Mouse (Mus musculus): Measurements from ENCODE around the gene Vwa5b2.
A peak's percentile ranks its signal among the peaks of the same experiment; 100 is the strongest.

The Vwa5b2 gene

DNA sequence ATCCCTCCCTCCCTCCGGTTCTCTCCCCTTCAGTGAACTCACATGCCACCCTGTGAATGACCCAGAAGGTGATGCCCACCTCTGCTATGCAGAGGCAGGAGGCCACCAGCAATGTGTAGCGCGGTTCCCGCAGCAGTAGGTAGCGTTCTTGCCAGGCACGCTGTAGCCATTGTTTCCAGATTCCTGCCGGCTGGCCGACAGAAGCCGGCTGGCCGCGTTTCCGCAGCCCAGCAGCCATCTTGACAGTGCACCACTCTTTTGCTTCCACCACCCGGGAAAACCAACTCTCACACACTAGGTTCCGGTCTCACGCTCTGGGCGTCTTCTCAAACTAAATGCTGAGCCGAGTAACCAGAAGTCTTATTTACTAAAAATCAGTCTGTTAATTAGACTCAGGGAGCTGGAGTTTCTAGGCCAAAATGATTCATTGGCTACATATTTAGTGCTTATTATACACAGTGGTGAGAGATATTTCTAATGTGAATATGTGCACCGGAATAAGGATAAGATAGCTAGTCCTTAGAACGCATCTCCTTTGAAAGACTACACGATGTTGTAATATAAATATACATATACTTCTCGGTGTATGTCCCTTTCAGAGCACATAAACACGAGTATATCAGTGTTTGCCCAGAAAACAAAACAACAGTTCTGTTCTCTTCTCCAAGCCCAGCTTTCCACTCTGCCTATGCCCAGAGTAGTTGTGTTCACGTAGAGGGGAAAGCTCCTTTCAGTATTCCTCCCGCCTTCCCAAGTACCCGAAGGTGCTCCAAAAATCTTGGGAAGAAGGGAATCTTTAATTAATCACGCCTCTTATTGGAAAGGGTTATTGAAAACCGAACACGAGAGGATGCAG lies 21.5 kb downstream of the Vwa5b2 start:
- peak; percentile 94 for DNase-seq (ENCODE audit: low spot score)

- DNase-seq (ENCODE audit: low spot score): peak; percentile 97
Observed at GRCm38 (mm10) chr16:20611357-20612227, 22.3 kb downstream of the Vwa5b2 start, which contains the start of the genes Eef1akmt4, Gm49333 and Alg3. Gene Eef1akmt4, plus strand, starts transcription at chr16:20611593. Gene Gm49333, plus strand, starts transcription at chr16:20611610. Gene Alg3, minus strand, starts transcription at chr16:20611735.

DNA sequence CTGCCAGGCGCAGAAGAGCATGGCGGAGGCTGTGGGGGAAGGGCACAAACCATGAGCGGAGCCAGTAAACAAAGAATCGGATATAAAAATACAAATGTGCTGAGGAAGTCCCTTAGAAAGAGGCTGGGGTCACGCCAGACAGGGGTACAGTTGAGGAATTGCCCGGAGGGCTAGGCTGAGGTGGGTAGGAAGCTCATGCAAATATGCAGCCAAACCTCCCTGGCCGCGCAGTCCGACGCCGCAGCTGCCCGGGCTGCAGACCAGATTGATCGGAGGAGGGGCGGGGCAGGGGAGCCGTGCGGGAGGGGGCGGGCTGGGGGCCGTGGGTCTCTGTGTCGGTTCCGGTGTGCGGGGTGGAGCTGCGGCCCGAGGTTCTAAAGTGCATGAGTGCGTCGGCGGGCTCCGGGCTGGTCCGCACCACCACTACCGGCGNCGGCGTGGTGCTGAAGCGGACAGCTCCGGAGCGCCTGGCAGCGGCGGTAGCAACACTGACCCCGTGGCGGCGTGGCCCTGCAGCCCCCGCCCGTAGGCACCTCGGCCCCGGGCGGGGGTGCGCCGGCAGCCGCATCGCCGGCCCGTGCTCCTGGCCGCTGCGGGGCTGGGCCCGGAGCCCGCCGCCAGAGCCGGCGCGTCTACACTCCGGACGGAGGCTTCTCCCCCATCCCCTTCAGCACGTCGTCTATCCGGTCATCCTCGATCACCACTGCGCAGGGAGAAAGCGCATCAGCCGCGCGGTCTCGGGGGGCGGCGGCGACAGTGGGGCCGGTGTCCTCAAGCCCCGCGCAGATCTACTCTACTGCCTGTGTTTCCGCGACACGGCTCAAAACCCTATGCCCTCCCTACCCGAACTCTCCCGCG lies 30.5 kb downstream of the Vwa5b2 start:
- DNase-seq (ENCODE audit: low spot score): peak; percentile 63

DNA sequence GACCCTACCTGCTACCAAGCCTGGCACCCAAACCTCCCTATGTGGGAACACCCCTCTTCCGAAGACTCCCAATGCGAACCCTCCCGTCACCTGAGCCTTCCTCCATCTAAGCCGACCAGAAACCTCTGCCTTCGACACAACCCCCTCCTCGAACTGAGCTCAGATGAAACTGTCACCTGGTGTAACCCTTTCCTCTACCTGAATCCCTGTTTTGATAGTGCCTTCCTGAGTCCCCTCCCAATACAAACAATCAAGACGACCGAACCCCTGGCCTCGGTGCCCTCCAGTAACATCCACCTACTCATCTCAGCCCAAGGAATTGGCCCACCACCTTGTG lies 31.1 kb downstream of the Vwa5b2 start:
- no peak for DNase-seq (ENCODE audit: low spot score)

DNA sequence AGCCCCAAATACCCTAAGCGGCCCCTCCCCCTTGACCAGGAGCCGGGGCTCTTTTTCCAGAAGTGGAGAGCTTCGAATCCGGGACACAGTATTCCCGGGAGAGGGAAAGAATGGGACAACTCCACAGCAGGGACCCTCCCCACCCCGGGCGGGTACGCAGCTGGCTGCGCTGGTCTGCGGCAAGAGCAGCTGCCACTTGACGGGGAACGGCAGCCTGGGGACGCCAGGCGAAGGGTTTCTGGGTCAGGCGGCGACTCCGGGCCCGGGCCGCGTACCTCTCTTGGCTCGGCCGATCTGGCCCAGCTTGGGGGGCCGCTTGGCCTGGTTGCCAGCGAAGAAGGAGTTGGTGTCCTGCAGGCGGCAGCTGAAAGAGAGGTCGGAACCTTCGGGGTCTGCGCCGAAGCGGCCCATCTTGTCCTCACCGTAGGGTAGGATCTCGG lies 31.5 kb downstream of the Vwa5b2 start:
- peak; percentile 14 for DNase-seq (ENCODE audit: low spot score)

DNA sequence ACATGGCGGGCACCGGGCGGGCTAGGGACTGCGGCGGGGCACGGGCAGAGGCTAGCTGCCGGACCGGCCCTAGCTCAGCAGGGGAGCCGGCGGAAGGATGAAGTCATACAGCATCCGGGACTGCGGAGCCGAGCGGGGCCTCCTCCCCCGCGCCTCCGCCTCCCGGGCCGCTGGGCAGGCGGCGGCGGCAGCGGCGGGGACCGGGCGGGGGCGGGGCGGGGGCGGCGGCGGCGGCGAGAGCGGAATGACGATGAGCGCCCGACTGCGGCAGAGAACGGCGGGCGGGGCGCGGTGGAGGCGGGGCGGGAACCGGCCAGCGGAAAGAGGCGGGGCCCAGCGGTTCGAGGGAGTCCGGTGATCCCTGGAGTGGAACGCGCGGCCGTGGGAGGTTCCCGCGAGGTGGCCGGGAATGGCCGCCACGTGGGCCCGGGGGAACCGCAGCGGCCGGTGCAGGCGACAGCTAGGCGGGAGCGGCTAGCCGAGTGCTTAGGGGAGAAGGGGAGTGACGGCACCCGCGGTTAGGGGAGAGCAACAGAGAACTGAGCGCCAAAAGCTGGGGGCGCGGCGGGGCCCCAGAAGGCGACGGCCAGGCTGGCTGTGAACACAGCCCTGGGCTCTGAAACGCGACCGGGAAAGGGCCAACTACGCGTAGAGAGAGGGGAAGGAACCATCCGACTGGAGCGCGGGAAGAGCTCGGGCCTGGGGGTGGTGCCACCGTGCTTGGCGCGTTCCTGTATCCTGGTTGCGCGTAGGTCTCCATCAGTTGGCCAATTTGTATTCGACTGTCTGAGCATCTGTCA lies 32.1 kb downstream of the Vwa5b2 start, which contains the start of gene Camk2n2:
Gene Camk2n2 (minus strand): TSS at position 97 of the 800 bp plus-strand sequence.
- DNase-seq (ENCODE audit: low spot score): peak; percentile 71

DNA sequence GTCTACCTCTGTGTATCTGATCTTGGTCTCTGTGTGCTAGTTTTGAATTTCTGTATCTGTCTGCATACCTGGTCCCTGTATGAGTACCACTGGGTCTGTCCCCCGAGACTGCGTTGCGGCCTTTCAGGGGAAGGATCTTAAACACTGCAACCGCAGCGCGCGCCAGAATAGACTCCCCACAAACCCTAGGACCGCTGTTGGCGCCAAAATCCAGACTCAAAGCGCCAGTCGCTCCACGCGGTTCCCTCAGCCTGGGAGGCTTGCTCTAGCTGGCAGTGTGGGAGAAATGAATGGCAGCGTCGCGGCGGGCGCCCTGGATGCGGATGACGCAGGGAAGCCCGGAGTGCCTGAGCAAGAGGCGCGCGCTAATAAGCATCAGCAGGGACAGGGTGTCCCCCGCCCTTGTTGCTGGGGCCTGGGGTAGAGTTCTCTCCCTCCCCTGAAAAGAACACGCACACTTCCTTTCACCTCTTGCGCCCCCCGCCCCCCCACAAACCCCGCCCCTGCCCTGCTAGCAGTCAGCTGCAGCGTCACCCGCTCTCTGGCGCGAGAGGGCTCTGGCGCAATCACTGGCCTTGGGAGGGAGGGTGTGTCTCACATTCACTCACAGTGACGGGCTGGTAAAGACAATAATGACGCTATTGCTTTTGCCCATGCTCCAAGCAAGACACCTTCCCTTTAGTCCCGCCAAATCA lies 32.9 kb downstream of the Vwa5b2 start:
- DNase-seq (ENCODE audit: low spot score): peak; percentile 85

- no peak for DNase-seq (ENCODE audit: low spot score)
Observed at GRCm38 (mm10) chr16:20623211-20623610, 33.9 kb downstream of the Vwa5b2 start.

GRCm38 (mm10) chr16:20628871-20629391 lies 39.7 kb downstream of the Vwa5b2 start:
- no peak for DNase-seq (ENCODE audit: low spot score)

- peak; percentile 52 for DNase-seq (ENCODE audit: low spot score)
Observed at GRCm38 (mm10) chr16:20629731-20630634, 40.7 kb downstream of the Vwa5b2 start, which contains the start of gene Ece2. Gene Ece2, plus strand, starts transcription at chr16:20629828.

GRCm38 (mm10) chr16:20637410-20637809 lies 48.1 kb downstream of the Vwa5b2 start:
- no peak for DNase-seq (ENCODE audit: low spot score)

GRCm38 (mm10) chr16:20638367-20638766 lies 49.1 kb downstream of the Vwa5b2 start:
- DNase-seq (ENCODE audit: low spot score): no peak

DNA sequence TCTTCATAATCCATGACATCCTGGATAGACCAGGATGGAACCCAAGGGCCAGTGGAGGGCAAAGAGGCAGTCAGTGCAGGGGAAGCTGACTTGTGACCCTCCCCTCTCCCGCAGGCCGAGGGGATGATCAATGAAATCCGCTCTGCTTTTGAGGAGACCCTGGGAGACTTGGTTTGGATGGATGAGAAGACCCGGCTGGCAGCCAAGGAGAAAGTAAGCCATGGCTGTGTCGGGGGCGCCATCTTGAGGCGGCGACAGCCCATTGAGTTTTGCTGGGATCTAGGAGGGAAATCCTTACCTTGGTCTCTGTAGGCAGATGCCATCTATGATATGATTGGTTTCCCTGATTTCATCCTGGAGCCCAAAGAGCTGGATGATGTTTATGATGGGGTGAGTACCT lies 52.9 kb downstream of the Vwa5b2 start:
- peak; percentile 83 for DNase-seq (ENCODE audit: low spot score)

DNA sequence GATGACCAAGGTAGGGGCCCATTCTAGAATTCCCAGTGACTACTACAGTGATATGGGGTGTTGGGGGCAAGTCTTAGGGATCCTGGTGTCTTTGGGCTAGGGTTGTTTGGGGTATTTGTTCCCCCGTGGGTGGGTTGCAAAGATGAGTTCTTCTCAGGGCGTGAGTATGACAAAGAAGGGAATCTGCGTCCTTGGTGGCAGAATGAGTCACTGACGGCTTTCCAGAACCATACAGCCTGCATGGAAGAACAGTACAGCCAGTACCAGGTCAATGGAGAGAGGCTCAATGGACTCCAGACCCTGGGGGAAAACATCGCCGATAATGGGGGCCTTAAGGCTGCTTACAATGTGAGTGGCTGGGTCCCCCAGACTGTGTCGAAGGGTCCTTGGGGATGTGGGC lies 54.6 kb downstream of the Vwa5b2 start:
- DNase-seq (ENCODE audit: low spot score): no peak

DNA sequence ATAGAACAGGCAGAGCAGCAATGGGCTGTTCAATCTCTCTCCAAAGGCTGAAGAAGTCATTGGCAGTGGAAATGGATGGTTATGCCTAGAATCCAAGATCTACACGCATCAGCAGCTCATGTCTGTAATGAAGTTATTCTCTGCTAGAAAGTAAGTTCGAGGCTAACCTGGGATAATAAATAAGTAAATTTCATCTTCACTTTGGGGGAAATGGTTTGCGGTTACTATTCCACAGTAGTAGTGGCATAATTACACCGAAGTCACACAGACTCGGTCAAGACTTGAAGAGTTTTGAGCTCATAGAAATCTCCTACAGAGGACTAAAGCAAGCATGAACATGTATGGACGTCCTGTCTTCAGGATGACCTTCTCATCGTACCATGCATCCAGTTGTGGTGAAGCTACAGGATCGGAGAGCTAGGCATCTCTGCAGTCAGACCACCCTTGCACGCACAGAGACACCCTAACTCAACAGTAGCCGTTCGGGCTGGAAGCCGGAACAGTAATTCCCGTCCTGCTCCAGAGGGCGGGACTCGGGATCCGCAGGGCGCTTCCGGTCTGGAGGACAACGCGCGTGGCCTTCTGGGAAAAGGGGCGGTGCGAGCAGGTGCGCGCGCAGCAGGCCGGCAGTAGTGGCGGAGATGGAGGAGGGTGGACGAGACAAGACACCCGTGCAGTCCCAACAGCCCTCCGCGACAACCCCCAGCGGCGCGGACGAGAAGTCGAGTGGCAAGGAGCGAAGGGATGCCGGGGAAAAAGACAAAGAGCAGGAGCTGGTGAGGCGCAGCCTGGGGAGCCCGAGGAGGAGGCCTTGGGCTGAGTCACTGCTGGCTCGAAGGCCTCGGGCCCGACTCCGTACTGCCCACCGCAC lies 62.0 kb downstream of the Vwa5b2 start, which contains the start of gene Psmd2:
Gene Psmd2 (plus strand): TSS at position 577 of the 871 bp plus-strand sequence.
- peak; percentile 98 for DNase-seq (ENCODE audit: low spot score)

DNA sequence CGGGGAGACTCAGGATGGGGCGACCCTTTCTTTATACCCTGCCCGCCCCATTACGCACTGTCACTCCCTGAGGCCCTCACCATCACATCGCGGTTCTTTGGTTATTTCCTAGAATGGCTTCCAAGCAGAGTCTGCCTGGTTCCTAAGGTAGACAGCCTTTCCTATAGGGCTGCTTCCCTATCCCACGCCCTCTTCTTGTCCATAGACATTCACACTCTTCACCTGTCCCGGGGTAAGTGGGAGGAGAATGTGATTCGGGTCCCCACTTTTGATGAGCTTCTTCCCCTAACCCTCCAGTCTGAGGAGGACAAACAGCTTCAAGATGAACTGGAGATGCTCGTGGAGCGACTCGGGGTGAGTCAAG lies 62.7 kb downstream of the Vwa5b2 start:
- DNase-seq (ENCODE audit: low spot score): peak; percentile 7

DNA sequence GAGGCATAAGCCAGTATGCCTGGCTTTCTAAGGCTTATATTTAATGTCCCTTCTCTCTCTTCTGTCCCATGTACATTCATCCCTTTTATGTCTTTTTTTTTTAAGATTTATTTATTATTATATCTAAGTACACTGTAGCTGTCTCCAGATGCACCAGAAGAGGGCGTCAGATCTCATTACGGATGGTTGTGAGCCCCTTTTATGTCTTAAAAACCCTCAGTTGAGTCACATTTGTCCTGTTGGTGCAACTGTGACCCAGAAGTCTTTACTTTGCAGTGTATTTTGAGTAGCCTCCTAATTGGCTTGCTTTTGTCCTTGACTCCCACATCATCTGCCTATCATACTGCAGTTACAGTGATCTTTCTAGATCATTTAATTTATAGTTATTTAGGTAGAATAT lies 64.0 kb downstream of the Vwa5b2 start:
- DNase-seq (ENCODE audit: low spot score): no peak

Data from embryo, embryonic 10 days (tissue).